Mouse (Mus musculus) liver, embryonic 14.5 days (tissue): ENCODE data around the gene Taar3.

ENCODE experiments used
- CTCF ChIP-seq: IDR thresholded peaks from 2 replicates; pipeline ENCODE4 v1.5.1; 2016; ENCODE audit warnings: antibody characterized with exemption, low read depth, control low read depth
- EP300 ChIP-seq: IDR thresholded peaks from 2 replicates; pipeline ENCODE4 v1.6.1; 2016; ENCODE audit warnings: antibody characterized with exemption, low read depth

GRCm38 (mm10) chr10:23986419-23986818 lies 37.1 kb downstream of the Taar3 start:
- TF ChIP-seq CTCF = no peak
- no peak for TF ChIP-seq EP300
